Mouse (Mus musculus) kidney, adult 9 months (tissue): ENCODE data around the gene Dtnbp1.

Source experiments
- DNase-seq: peaks from one replicate; pipeline ENCODE4 v3.0.0; 2022

The Dtnbp1 gene

GRCm38 (mm10) chr13:45001911-45002615, at the start of gene Dtnbp1:
Gene Dtnbp1, minus strand, starts transcription at chr13:45002147.
- DNase-seq = peak; percentile 64

GRCm38 (mm10) chr13:45049261-45050020, 47.5 kb upstream of the Dtnbp1 start:
- DNase-seq = no peak

GRCm38 (mm10) chr13:45043466-45043865, 41.5 kb upstream of the Dtnbp1 start:
- no peak for DNase-seq

- no peak for DNase-seq
Measured at GRCm38 (mm10) chr13:45040741-45041140, 38.8 kb upstream of the Dtnbp1 start.

GRCm38 (mm10) chr13:45040195-45040594, 38.2 kb upstream of the Dtnbp1 start:
- DNase-seq = no peak

- DNase-seq = no peak
Measured at GRCm38 (mm10) chr13:45036417-45036816, 34.5 kb upstream of the Dtnbp1 start.

GRCm38 (mm10) chr13:45034759-45035158, 32.8 kb upstream of the Dtnbp1 start:
- DNase-seq = no peak

GRCm38 (mm10) chr13:45033360-45033759, 31.4 kb upstream of the Dtnbp1 start:
- no peak for DNase-seq

GRCm38 (mm10) chr13:45032484-45032883, 30.5 kb upstream of the Dtnbp1 start:
- DNase-seq = no peak

GRCm38 (mm10) chr13:45031748-45032147, 29.8 kb upstream of the Dtnbp1 start:
- no peak for DNase-seq

- no peak for DNase-seq
Measured at GRCm38 (mm10) chr13:45031314-45031713, 29.4 kb upstream of the Dtnbp1 start.

- DNase-seq = peak; percentile 87
Measured at GRCm38 (mm10) chr13:45030830-45031229, 28.9 kb upstream of the Dtnbp1 start.

- DNase-seq = no peak
Measured at GRCm38 (mm10) chr13:45029791-45030190, 27.8 kb upstream of the Dtnbp1 start.

- no peak for DNase-seq
Measured at GRCm38 (mm10) chr13:45026291-45026690, 24.3 kb upstream of the Dtnbp1 start.

- no peak for DNase-seq
Measured at GRCm38 (mm10) chr13:45024821-45025220, 22.9 kb upstream of the Dtnbp1 start.

- no peak for DNase-seq
Measured at GRCm38 (mm10) chr13:45023356-45024150, 21.6 kb upstream of the Dtnbp1 start.

GRCm38 (mm10) chr13:45008150-45008549, 6.2 kb upstream of the Dtnbp1 start:
- peak; percentile 68 for DNase-seq

- DNase-seq = no peak
Measured at GRCm38 (mm10) chr13:45007726-45008125, 5.8 kb upstream of the Dtnbp1 start.

- no peak for DNase-seq
Measured at GRCm38 (mm10) chr13:45006483-45006882, 4.5 kb upstream of the Dtnbp1 start.

GRCm38 (mm10) chr13:45005861-45006260, 3.9 kb upstream of the Dtnbp1 start:
- DNase-seq = peak; percentile 74

- DNase-seq = no peak
Measured at GRCm38 (mm10) chr13:45004987-45005592, 3.1 kb upstream of the Dtnbp1 start.

GRCm38 (mm10) chr13:45003026-45003425, 1.1 kb upstream of the Dtnbp1 start:
- DNase-seq = no peak
